Mouse (Mus musculus) liver, adult (tissue): ENCODE data around the gene 5530401A14Rik.

Experiments
- GATA4 ChIP-seq: IDR thresholded peaks from 2 replicates; pipeline ENCODE4 v1.6.1; 2014; ENCODE audit warnings: mild to moderate bottlenecking, low read length; ENCODE audit not compliant: insufficient replicate concordance

5530401A14Rik gene

DNA sequence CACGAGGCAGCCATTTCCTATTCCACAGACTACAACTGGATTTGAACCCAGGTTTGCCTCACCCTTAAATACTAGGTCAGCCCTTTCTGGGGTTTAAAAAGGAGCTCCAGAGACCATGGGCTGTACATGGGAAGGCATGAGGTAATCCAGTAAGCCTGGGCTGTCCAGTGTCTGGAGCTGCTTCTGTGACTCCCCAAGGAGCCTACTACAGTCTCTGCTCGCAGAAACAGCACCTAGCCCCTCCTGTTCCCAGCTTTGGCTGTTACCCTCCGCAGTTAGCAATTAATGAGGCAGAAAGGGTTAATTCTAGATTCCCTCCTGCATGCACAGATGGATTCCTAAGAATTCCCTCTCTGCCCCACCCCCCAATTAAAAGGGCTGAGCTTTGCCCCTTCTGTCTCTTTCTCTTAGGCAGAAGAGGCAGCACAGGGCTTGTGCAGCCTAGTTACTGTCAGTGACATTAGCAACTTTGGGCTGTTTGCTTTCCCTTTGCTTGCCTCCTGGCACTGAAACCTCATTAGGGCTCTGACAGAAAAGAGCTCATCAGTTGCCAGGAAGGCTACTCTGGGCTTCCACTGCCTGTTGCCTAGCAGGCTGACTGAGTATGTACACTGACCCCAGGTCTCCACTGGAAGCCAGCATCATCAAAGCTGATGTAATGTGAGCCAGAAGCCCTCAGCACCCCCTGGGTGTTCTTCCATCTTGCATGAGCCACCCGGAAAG is at the start of gene 5530401A14Rik:
Gene 5530401A14Rik, plus strand, starts transcription at position 424 of the 723 bp plus-strand sequence.
- TF ChIP-seq GATA4: no peak

DNA sequence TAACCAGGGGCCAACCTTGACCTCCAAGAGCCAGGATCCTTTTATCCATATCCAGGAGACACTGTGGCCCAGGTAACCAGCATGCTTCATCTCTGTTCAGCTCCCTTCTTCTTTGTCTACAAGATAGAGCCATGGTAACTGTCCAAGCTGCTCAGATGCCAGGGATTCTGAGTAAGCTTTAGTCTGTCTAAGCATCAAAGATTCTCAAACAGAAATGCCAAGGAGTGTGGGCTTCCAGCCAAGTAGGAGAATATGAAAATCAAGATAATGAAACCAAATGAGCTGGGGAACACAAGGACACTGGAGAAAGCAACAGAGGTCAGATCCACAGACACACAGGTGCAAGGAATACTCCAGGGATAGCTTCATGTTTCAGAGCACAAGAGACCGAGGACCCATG is 45.7 kb upstream of the 5530401A14Rik start:
- TF ChIP-seq GATA4: no peak

DNA sequence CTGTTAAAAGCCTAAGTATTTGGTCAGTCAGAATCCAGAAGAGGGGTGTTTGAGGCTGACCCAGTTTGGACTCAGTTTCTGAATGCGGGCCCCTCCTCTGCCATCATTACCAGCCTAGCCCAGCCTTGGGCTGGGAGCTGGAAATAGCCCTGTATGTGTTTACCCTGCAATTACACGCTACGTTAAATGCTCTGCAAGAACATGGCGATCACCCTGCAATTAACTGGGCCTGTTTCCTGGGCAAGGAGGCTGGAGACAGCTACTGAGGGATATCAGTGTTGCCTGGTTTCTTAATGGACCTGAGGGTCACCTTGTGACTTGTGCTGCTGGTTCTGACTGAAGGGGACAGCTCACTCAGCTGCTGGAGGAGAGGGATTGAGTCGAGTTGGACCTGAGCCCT is 43.9 kb upstream of the 5530401A14Rik start:
- TF ChIP-seq GATA4: no peak

DNA sequence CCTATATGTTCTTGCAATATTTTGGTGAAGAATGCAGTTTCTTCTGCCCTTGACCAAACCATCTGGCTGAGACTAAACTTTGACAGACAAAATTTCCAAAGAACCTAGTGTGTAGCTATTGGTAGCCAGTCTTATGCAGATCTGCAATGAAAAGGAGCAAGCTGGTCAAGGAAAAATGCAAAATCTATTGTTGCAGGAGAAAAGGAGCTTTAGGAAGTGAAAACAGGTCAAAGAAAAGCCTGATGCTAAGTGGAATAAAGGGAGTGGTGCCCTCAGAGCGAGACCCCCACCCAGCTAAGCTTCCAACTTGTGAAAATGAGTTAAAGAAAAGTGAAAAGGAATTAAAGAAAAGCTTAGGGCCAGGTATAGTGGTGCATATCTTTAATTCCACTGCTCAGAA is 28.1 kb upstream of the 5530401A14Rik start:
- no peak for TF ChIP-seq GATA4

DNA sequence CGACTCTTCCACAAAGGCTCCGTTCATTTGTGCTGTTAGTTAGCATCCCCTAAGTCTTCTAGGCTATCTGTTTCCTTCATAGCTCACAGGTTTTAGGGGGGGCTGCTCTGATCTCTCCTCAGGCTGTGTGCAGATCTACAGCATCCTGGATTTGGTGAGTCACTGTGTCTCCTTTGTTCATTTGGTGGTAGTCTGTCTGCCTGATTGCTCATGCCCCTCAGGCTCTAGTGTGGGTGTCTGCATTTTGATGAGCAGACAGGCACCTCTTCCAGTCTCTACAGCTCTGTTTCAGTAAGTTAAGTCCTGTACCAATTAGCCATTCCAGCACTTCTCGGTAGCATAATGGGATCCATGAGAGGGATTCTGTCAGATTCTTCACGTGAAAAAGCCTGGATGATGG is 22.0 kb upstream of the 5530401A14Rik start:
- no peak for TF ChIP-seq GATA4

DNA sequence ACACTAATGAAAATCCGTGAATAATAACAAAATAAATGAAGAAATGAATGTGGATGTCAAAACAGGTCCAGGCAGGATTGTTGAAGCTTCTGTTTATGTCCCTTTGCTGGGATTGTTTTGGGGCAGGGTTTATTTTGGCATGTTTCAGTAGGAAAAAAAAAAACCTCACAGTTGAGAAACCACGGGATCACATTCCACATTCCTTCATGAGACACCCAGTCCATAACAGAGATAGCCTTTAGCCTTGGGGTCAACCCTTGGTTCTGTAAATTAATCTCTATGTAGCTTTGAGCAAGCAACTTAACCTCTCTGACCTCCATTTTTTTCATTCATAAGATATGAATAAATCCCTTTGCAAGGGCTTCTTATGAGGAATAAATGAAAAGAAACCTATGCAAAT is 19.5 kb upstream of the 5530401A14Rik start:
- no peak for TF ChIP-seq GATA4

DNA sequence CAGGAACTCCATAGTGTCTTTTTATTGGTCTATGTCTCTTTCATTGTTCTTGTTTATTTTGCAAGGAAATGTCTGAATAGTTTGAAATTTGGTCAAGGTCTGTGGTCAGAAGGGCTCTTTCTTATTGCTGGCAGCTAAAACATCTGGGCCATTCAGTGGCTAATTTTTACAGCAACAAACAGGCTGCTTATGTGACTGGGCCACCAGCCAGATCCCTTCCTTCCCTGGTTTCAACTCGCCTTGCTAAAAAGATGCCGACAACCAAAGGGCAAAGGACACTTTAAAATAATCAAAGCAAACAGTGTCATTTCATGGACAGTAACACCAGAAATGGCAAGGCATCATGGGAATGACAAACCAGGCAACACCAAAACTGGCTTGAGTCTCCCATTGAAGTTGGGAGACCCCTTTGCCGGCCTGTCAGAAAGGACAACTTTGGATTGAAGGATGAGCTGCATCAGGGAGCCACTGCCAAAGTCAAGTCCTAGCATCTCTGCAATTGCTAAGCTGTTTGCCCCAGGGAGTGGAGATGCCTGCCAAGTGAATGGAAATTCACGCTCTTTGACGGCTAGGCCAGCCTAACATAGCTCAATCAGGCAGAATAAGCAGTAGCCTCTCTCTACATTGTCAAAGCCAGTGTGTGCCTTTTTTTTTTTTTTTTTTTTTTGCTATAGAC is 15.3 kb upstream of the 5530401A14Rik start:
- no peak for TF ChIP-seq GATA4

DNA sequence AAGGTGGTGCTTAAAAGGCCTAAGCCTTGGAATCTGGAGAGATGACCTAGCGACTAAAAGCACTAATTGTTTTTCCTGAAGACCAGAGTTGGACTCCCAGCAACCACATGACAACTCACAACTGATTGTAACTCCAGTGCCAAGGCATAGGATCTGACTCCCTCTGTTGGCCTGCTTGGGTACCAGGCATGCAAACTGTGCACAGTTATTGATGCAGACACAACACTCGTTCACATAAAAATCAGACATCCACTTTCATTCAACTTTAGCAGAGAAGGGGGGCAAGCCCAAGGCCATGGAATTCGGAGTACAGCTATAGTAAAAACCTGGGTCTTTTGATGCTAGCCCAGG is 14.8 kb upstream of the 5530401A14Rik start:
- no peak for TF ChIP-seq GATA4

DNA sequence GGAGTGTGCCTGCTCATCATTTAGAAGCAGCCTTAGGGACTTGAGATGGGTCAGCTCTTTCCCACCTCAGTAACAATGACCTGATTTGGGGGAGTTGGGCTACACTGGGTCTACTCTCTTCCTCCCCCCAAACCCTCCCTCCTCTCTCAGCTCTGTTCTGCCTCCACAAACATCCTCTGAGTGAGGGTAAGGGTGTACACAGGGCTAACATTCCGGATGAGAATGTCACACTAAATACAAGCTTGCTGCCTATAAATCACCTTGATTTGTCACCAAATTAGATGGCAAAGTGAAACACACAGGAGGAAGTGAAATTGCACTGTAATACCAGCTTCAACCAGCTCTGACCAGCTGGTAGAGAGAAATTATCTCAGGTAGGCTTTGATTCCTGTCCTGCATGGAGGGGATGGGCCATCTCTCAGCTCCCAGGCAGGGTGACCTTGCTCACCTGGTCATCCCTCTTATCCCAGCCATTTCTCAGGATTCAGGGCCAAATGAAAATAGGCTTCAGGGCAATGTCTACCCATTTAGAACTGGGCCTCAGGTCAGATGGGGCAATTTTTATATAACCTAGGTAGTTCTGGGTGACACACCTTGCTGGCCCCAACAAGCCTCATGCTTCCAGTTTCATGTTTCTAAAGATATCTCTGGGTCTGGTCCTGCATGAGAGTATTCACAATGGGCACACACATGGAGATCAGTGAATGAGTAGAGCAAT is 12.5 kb upstream of the 5530401A14Rik start:
- TF ChIP-seq GATA4: no peak

DNA sequence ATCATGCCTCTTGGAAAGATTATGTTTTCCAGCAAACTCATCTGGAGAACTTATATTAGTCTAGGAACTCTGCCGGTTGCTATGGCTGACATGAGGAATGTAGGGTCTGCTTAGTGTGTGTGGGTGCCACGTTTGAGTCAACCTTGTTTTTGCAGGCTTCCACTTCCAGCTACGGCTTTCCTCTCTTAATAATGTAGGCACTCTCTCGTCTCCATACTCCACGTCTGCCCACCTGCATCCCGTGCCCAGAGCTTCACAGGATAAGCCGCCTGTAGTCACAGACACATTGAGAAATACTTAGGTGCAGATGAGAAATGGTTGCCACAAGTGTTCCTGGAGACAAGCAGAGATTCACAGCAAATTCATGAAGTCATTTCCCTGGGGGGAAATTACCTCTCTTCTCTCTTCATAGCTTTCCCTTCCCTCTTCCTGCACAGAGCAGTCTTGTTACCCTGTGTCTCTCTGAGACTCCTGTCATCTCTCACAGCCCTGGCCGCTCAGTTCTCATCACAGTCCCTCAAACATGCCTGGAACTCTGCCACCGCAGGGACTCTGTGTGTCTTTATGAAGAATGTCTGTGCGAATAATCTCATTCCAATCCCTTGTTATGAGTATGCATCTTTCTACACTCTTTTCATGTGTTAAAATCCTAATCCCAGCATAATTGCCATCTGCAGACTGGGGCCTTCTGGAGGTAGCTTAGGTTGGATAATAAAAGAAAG is 5.3 kb downstream of the 5530401A14Rik start:
- TF ChIP-seq GATA4: no peak

DNA sequence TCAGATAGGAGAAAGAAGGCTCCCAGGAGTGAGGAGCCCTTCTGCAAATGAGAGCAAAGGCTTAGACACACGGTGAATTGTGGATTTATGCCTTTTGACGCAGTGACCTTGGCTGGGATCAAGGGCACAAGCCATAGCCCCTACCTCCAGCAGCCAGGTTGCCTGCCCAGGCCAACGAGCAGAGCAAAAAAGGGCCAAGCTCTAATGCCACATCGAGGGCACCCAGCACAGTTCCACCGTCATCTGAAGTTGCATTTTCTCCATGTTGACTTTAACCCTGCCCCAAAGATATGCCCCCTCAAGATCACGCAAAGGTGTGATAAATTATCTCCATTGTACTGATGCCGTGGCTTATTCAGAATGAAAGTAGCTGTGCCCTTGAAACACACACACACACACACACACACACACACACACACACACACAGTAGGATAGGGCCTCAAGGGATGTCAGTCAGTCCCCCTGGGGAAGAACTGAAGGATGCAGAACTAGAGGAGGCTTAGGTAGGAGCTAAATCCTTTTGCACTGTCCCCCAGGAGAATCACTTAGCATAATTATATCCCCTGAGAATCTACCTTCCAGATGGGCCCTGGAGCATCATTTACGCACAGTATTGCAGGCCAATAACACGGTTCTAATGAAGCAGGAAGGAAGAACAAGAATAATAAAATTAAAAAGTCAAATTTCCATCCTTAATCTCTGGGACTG is 11.2 kb downstream of the 5530401A14Rik start:
- no peak for TF ChIP-seq GATA4

DNA sequence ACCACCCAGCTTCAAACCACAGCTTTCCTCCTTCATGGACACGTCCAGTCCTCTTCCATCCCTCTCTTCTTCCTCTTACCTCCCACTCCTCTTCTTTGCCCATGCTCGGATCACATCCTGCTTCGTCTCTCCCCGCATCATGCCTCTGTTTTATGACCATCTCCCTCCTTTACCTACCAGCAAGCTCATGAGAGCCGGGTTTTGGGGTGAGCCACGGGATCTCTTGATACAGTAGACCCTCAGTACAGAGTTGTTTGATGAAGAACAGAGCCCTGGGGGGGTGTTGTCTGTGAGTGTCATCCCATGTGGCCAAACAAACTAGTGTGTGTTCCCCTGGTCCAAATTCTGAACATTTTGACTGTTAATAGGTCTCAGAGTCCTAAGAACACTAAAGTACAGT is 36.0 kb downstream of the 5530401A14Rik start:
- no peak for TF ChIP-seq GATA4

DNA sequence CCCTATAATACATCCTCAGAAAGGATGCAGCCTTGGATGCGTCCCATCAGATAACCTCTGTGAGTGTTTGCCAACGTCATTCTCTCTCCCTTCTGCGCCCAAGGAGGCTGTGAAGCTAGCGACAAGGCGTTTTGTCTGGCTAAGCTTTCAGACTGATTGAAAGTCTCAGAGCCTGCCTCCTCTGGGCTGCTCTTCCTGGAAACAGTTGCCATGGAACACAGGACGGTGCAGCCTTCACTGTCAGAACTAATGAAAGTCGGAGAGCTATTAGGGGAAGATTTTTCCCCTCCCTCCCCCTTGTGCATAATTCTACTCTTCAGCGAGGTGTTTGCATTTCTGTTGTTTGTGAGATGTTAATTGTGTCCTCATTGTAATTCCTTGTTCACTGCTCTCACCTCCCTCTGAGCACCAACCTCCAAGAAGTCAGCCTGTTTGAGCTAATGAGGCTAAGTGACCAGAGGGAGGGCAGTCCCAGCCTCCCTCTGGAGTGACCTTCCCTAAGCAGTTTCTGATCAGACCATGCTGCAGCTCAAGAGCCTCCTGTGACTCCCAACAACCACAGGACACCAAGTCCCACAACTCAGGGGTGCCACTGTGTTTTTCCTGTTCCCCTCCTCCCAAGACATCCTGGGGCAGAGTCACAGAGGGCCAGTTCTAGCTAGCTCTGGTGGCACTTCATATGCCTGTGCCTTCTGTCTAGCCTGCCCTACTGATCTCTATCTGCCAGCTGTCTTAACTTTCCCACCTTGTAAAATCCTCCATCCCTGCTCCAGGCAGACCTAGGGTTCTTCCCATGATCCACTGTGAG is 37.3 kb downstream of the 5530401A14Rik start:
- TF ChIP-seq GATA4: no peak

DNA sequence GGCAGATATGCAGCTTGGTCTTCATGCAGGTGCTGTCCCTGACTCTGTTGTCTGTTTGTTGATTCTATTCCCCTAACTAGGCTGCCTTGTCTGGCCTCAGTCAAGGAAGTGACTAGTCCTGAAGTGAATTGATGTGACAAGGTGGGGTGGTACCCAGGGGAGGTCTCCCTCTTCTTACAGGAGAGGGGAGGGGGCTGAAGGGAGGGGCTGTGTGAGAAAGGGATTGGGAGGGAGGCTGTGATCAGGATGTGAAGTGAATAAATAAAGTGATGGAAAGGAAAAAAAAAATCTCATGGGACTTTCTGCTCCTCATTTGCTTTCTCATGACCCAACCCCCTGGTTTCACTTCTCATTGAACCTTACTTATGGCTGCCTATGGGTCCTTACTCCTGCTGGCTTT is 41.8 kb downstream of the 5530401A14Rik start:
- TF ChIP-seq GATA4: no peak
